Mouse (Mus musculus) ovary, postnatal 36 days (tissue): ENCODE data around the gene Tmem120b.

Experiments
- DNase-seq: peaks from one replicate; pipeline ENCODE4 v3.0.0; 2022; ENCODE audit warnings: low spot score, mixed read lengths

Tmem120b gene

DNA sequence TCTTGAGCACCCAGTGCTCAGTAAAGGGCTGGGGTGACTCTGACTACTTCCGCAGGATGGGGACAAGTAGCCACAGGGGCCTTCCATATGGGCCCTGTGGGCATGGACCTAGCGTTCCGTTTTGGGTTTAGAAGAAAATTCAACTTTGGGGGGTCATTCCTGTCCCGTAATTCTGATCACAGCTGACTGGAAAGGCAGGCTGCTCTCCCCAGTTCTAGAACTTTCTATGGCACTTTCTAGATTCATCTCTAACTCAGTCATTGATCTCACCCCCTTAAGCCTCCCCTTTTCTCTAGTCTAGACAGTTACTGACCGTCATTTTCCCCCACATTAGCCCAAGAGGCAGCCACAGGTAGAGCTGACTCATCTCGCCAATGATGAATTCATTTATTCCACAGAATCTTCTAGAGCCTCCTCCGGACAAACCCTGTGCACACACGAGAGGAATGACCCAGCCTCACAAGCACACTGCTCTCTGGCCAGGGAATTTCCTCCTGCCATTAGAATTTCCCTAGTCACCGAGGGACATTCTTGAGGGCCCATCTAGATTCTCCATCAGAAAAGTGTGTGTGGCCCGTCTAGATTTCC lies 61.0 kb downstream of the Tmem120b start:
- DNase-seq, result no peak

DNA sequence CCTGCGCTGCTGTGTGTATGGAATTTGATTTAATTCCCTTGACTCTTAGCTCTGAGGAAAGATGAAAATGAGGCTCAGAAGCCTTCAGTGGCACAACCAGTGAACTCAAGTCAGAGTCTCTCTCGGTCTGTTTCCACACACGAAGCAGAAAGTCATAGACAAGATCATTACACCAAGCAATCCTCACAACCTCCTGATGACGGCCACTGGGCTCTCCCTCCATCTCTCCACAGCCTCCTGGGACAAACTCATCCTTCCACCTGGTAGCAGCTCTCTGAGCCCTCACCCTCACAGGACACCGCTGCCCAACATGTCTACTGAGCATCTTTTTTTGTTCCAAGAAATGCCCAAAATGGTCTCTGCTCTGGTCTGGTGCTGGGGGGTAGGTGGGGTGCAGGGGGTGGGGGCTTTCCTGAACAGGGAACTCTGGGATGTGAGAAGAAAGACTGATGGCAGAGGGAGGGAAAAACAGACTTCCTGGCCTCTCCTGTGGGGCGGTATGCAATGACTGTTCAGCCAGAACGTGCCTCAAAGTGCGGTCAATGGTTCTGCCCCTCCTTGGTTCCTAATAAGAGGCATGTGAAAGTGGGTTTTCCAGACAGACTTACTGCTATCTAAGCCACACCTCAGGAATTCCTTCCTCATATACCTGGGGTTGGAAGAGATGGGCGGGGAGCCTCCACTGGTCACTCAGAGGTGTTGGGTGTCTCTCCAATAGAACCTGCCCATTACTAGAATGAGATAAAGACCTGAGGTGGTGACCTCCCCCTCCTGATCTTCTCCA lies 62.0 kb downstream of the Tmem120b start:
- no peak for DNase-seq

DNA sequence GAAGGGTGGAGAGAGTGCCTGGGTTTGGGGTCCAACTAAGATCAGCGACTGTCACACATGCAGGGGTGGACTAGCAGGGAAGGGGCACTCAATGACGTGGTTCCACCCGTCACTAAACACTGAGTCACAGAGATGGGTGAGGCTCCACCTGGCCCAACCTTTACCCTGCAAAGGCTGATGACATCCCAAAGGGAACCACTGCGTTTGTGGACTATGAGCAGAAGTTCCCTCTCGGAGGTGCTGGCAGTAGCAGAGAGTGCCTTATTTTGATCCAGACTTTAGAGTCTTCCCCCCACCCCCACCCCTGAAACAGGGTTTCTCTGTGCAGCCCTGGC lies 62.6 kb downstream of the Tmem120b start:
- no peak for DNase-seq

DNA sequence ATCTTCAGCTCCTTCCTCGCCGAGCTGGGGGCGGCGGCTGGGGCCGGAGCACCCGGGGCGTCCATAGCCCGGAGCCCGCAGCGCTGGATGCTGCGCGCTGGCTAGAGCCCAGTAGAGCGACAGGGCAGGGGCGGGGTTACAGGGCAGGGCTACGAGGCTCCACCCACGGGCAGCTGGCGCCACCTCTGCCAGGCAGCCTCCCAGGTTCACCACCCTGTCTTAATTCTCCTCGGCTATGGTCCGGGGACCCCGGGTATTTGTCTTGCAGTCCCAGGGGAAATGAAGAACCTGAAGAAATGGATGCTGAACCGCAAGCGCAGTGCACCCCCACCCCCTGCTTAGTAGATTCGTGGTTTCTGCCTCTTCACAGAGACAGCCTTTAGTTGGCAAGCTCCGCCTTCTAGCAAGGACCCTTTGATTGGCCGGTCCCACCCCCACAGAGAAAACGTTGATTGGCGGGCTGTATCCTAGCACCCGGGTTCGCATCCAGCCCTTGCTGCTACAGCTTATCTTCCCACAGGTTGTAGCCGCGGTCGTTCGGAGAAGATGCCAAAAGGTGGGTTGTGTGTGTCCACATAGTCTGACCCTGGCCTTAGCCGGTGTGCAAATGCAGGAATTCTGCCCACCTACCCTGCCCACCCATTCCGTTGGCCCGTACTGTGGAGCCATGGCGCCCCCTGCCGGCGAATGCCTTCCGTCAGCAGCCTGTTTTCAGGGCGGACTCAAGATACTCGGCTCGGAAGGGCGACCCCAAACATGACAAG lies 64.3 kb downstream of the Tmem120b start, which contains the start of gene Rhof:
Gene Rhof (minus strand): TSS at position 385 of the 764 bp plus-strand sequence.
- peak; percentile 77 for DNase-seq

DNA sequence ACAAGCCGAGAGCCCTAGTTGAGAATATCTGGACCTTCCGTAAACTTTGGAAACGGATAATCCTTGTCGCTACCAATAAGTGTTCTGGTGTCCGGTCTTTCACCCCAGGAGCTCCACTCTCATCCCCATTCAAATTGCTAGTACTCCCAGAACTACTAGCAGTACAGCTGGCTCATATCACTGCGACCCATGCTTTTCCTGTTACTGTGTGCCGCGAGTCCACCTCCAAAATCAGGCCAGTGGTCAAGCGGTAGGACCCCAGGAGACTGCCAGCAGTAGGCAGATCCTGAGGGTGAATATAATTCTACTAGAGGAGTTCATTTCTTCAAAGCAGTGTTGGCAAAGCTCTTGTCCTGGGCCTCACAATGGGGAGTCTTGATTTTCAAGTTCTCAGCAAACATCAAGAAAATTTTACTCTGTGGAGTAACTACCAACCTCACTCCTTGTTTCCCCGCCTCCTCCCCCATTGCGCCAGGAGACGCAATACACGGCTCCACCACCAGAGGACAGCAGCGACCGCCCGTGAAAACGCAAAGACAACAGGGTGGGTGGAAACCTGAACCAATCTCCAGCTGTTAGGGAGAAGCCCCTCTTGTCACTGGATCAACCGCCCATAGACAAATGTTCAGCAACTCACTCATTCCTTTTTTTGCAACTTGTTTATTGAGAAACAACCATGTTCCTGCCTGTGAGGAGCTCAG lies 65.0 kb downstream of the Tmem120b start:
- peak; percentile 86 for DNase-seq

DNA sequence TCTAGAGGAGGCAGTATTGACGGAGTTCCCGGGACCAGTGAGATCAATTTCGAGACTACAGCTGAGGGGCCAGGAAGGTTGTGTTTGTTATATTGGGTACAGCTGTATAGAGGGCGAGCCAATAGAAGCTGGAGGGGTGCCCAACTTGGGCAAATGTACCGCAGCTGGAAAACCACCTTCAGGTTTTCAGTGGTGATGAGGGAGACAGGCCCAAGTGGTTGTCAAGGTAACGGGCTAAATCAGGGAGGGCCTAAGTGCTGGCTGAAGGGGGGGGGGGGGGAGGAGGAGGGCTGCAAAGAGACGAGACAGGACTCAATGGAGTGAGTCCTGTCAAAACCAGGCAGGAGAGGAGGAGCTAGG lies 65.5 kb downstream of the Tmem120b start:
- DNase-seq, result no peak

DNA sequence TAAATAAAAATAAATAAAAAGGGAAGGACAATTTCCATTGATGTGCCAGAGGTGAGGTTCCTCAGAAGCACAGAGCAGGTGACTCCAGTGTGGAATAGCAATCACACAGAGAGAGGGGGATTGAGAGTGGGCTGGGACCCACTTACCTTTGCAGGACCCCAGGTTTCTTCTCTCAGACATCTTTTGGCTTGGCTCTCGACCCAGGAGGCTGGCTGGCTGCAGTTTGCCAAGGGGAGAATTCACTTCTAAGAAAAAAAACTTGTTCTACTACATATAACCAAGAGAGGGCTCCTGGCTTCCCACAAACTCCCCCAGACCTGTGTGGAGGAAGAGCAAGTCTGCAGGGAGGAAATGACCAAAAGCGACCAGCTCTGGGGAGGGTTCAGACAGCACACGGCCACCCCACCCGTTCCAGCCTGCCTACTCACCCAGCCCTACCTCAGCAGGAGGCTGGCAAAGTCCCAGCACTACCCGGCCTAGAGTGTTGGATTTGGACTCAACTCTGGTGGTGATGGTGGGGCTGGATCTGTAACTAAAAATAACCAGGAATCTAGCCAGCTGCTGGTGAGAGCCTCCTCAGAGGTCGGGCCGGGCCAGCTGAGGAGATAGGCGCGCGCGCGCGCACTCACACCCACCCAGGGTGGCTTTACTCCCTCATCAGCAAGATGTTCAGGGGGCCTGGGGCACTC lies 66.1 kb downstream of the Tmem120b start:
- DNase-seq, result peak; percentile 64

DNA sequence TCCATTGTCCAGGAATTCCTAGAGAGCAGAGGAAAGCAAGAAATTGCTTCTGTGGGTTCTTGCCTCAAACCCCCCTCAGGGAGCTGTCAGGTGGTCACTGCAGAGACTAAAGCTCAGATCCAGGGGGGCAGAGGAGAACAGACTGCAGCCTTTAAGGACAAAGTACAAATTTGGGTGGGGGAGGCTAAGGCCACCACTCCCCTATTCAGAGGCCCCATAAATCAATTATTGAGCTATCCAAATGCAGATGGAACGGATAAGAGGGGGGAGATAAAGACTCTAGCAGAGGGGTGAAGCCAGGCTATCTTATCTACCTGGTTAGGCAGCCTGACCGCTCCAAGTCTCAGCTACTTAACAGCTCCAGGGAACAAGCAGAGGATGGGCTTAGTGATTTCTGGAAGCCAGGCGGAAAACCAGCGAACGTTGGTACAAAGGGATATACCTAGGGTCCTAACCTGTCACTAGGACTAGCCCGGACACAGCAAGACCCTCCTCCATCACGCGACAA lies 66.7 kb downstream of the Tmem120b start:
- DNase-seq, result no peak

DNA sequence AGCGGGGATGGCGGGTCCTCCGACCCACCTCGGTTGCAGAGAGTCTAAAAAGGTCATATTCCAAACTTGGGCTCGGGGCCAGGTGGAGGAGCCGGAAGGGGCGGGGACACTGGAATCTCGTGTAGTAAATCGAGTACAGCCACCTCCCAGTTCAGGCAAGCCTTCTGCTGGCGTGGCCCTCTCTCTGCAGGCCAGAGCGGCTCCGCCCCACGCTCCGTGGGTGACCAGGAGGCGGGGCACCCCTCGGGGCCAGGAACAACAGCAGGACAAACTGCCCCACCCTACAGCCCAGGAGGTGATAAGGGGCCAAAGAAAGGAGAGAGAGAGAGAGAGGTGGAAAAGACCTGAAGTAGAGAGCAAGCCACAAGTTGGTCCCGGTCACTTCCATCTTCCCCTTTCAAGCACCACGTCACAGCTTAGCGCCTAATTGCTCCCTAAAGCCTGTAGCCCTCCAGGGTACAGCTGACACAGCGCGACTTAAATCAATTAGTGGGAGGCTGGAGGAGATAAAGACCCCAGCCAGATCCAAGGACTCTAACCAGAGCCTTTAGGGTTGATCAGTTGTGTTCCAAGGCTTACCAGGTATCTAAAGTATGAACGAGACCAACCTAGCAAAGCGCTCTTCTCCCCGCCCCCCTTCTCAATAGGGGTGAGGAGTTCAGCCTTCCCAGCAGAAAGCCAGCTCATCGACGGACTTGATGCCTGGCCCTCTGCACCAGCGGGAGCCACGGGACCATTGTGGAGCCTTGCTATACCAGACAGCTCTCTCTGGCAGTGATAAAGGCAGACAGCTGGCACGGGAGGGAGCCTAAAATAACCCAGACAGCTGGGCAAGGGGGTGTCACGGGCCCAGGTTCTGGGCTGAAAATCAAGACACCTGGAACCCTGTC lies 67.5 kb downstream of the Tmem120b start:
- DNase-seq, result peak; percentile 88

DNA sequence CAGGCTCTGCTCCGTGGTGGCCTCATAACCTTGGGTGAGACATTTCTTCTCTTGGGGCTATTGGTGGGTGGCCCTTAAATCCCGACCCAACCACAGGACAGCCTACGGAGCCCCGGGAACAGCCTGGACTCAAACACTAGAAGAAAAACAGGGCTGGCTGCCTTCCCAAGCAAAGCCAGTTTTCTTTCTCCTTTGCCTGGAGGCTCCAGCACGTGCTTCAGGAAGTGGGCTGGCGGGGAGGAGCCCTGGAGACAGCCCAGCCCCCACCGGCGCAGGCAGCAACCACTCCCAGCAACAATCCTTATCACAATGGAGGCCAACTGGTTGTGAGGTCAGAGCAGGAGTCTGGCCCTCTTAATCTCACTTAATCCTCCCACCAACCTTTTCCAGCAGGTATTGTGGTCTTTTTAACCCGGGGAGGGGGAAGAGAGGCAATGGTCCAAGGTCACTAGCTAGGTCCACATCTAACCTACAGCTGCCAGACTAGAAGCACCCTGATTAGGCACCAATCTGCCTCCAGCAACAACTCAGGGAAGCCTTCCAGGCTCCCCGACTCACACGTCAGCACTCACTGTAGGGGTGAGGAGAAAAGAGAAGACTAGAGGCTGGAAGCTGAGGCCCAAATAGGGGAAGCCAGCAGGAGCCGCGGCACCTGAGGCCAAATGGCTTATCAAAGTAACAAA lies 68.3 kb downstream of the Tmem120b start:
- peak; percentile 93 for DNase-seq

DNA sequence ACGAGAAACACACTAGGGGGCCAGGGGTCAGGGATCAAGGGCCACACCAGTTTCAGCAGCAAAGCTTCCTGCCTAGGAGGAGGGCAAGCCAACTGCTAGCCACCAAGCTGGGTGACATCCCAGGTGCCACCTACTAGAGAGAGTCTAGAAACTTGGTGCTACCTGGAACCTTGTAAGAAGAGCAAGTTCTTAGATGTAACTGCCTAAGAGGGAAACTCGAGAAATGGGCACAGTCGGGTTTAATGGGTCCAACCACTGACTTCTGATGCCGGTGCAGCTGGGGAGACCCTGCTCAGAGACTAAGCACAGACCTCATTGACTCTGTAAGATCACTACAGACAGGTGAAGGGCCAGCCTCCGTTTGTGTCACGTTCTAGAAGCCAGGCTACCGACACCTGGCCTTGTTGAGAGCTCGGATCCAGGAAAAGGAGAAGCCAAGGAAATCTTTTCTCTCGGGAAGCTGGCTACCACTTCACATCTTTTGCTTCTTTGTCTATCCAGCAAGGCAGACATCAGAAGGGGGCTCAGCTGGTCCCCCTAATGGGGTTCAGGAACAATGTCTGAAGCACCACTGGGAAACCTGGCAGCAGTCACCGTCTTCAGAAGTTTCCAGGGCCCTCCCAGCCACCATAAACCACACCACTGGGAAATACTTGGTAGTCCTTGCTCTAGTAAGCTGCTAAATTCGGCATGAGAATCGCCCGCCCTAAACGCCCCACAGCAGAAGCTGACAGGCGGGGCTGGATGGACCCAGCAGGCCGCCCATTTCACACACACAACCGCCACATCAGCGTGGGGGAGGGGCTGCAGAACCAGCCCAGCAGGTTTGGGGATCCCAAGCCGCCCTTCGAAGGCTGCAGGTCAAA lies 69.1 kb downstream of the Tmem120b start:
- peak; percentile 84 for DNase-seq

DNA sequence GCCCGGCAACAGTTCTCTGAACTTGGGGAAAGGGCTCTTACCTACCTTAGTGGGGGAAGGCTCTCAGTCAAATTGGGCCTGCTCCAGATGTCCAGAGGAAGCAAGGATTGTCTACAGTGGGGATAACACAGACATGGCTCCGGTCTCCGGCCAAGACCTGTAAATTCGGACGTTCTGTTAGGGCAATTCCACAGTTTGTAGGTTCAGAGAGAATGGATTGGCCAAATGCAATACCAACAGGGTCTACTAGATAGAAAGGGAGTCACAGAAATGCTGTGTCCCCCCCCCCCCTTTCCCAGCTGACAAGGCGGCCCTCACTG lies 69.7 kb downstream of the Tmem120b start:
- no peak for DNase-seq

DNA sequence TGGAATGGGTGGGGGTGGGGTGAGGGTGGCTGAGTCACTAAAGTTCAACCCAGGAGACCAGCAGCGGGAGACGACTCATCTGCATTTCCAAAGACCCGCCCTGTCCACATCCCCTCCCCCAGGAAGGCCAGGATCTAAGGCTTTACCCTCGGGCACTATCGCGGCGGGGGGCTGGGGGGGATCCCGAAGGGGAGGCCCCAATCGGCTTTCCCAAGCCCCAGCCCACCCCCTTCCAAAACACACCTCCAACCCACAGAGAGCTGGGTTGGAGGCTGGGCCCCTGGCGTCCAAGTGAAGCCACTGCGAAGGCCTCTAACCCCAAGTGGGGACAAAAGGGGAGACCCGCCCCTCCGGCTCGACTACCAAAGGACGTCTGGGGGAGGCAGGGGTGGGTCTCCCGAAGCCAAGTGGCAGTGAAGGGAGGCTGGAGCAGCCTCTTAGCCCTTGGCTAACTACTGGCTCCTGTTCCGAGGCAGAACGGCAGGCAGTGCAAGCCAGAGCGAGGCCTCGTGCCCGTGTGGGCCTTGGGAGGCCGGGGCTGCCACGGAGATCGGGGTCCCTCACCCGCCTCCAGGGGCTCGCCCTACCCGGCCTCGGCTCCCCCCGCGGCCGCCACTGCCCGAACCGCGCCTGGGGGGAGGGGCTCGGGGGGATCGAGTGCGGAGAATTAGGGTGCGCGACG lies 70.2 kb downstream of the Tmem120b start:
- peak; percentile 79 for DNase-seq

DNA sequence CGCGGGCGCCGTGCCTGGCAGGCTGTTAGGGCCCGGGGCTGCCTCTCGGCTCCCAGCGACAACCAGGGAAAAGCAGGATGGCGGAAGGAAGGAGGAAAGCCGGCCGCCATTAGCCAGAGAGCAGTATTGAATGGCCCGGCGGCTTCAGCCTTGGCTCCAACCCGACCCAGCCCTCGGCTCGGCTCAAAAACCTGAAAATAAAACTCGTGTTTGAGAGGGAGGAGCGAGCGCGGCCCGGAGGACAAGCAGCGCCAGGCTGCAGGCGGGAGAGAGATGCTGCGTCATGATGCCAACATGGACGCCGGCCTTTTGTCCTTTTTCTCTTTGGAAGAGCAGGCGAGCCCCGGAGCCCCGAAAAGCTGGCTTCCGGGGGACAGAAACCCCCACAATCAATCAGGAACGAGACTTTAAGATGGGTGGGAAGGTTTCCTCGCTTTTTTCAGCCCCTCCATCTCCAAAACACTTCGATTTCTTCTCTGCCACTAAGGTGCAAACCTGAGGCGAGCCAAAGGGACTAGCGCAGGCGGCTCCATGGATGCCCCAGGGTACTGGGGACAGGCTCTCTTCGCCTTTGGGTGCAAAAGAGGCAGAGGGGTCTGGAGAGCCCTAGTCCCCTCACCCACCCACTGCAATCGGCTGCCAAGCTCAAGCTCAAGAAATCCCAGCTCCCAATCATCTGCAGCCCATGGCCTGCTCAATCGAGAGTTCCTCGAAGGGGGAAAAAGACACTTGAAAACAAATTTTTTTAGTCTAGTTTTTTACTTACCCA lies 70.9 kb downstream of the Tmem120b start:
- DNase-seq, result peak; percentile 84

DNA sequence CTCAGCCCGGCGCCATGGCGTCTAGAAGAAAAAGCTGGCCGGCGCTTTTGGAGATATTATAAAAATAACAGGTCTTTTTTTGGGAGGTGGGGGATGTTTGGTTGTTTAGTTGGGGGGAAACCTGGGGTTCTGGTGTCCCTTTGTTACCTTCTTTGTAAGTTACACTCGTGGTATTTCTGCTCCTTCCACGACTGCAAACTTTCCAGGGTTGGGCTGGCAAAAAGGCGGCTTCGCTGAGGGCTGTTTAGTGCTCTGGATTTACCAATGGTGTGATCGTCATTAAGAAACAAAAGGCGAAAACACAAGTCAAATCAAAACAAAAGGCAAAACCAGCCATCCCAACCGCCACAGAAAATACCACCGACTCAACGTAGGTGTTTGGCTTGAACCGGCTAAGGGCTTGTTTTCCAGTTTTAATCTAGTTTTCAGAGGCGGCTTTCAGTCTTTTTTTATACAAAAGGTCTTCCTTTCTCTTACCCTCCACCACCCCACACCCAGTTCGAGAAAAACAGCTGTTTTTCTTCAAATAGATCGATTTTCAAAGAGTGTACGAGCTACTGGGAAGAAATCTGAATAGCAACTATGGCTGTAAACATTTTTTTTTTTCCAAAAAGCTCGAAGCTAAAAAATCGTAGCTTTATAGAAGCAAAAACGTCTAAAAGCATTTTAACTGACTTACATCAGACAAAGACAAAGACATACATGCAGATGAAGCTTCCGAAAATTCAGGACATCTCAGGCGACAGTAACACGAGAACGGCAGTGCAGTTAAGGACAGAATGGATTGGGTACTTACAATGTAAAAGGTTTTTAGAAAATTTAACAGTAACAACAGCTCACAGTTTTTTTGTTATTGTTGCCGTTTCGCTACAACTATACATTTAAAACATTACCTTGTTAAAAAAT lies 71.8 kb downstream of the Tmem120b start:
- no peak for DNase-seq

DNA sequence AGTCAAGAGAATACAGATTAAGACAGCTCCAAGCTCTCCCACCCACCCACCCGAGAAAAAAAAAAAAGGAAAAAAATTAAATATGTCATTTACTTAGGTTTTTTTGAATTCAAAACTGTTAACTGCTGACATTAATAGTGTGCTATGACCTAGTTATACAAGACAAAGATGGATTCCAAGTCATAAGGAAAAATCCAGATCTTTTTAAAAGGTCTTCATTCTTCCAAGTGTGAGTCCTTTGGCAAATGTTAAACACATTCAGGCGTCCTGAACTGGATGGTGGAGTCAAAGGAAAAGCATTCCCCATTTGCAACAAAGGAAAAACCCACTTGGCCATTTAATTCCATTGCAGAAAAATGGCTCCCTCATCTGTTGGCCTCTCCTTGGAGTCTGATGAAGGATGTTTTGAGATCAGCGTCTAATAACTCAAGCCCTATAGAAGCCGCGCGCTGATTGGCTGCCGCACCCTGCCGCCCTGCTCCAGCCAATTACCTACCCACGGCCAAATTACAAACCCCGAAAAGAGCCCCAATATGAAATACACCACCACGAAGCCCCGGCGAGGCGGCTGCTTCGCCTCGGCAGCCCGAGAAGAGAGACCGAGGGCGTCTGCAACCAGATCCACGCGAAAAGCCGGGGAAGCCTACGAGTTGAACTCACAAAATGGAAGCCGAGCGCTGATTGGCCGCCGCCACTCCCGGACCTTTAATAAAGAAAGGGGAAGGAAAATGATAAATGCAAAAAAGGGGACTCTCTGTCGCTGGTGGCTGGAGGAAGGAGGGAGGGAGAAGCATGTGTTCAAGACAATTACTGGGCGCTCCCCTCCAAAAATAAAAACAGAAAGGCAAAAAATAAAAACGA lies 72.7 kb downstream of the Tmem120b start:
- DNase-seq, result peak; percentile 89
